Mouse (Mus musculus): ENCODE data around the gene Gpc5.

DNA sequence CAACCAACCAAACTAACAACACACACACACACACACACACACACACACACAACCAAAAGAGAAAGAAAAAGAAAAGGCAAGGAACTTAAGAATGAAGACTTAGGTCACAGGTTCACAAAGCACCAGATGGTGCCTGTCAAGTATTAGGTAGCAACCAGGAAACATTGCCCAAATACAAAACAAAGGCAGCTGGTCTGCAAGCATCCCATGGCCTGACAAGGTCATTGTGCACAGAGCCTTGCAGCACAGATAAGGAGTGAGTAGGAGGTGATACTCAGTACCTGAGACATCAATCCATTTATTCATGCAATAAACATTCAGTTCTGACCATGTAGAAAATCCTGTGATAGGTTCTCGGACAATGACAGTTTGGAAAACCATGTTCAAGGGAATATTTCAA lies 884.0 kb downstream of the Gpc5 start:
- TF ChIP-seq GATA1 (IDR thresholded peaks at IDR 0.05; ENCODE audit: low read length) (no peak), TAL1 (IDR thresholded peaks at IDR 0.05; ENCODE audit: low read length) (no peak)
